Mouse (Mus musculus) neural tube, embryonic 15.5 days (tissue): ENCODE measurements around the gene Shank2. TPM values are rescaled to one million over a fixed set of nuclear protein-coding genes. Genes with fewer than 3 reads are reported as not detected.
A peak's percentile ranks its signal among the peaks of the same experiment; 100 is the strongest.

Experiments used
- ATAC-seq: fragments of 200-750 bp; cut with Nextera tagmentation; 2 replicates; pipeline ENCODE4 v1.8.0; 2017; ENCODE audit warnings: mild to moderate bottlenecking, moderate TSS enrichment, moderate library complexity; ENCODE audit not compliant: low FRiP score
- H3K27ac ChIP-seq: fragments of 300-500 bp; sonication (generic); replicated peaks from 2 replicates; pipeline ENCODE4 v1.5.1; 2015; ENCODE audit warnings: mild to moderate bottlenecking, inconsistent platforms
- H3K27me3 ChIP-seq: fragments of 300-500 bp; sonication (generic); replicated peaks from 2 replicates; pipeline ENCODE4 v1.6.1; 2015; ENCODE audit warnings: inconsistent platforms
- H3K36me3 ChIP-seq: fragments of 300-500 bp; sonication (generic); 2 replicates; pipeline ENCODE4 v1.6.1; 2015; ENCODE audit warnings: inconsistent platforms
- H3K4me1 ChIP-seq: fragments of 300-500 bp; sonication (generic); 2 replicates; pipeline ENCODE4 v1.6.1; 2015; ENCODE audit warnings: inconsistent platforms
- H3K4me2 ChIP-seq: fragments of 300-500 bp; sonication (generic); 2 replicates; pipeline ENCODE4 v1.6.1; 2015; ENCODE audit warnings: inconsistent platforms, mild to moderate bottlenecking, moderate library complexity
- H3K4me3 ChIP-seq: fragments of 300-500 bp; sonication (generic); replicated peaks from 2 replicates; pipeline ENCODE4 v1.5.1; 2015; ENCODE audit warnings: mild to moderate bottlenecking, inconsistent platforms
- H3K9ac ChIP-seq: fragments of 300-500 bp; sonication (generic); replicated peaks from 2 replicates; pipeline ENCODE4 v1.6.1; 2015; ENCODE audit warnings: mild to moderate bottlenecking, inconsistent platforms
- H3K9me3 ChIP-seq: fragments of 300-500 bp; sonication (generic); replicated peaks from 2 replicates; pipeline ENCODE4 v1.6.1; 2016; ENCODE audit warnings: inconsistent platforms
- WGBS: fragments of 180-500 bp; shearing (Covaris S2); methylation state at CpG from one replicate; pipeline ENCODE4 v1.1.7; 2015; ENCODE audit warnings: mixed read lengths; 5-methylcytosine and 5-hydroxymethylcytosine counted together
- polyA plus RNA-seq: library from polyadenylated mRNA; unstranded; fragments of >200 nt; fragmentation: Nextera tagmentation; extraction: Ambion mirVana; gene quantifications from 2 replicates; pipeline ENCODE4 v1.2.1, GENCODE M21; 2015

Gene Shank2
- polyA plus RNA-seq, 1 experiment from 2014 or later, result 9.8 TPM

GRCm38 (mm10) chr7:144414632-144415031 lies 412.9 kb downstream of the Shank2 start:
- H3K4me1 ChIP-seq, result peaks cover 35% of the 10 kb centered on the region
- no peaks in the 10 kb centered on the region for H3K27me3 ChIP-seq
- ATAC-seq, result no peak
- peaks cover 19% of the 10 kb centered on the region for H3K36me3 ChIP-seq
- WGBS, result 85% methylated on average over 5 of the region's 5 CpGs
- no peak overlapping the region for H3K27ac ChIP-seq
- no peak overlapping the region for H3K4me3 ChIP-seq
- H3K9me3 ChIP-seq, result no peaks in the 10 kb centered on the region
- no peak overlapping the region for H3K9ac ChIP-seq
- no peak overlapping the region for H3K4me2 ChIP-seq

GRCm38 (mm10) chr7:144415795-144416194 lies 414.1 kb downstream of the Shank2 start:
- Histone ChIP-seq H3K4me2 (no peak overlapping the region), H3K4me1 (peaks cover 46% of the 10 kb centered on the region), H3K36me3 (peaks cover 7% of the 10 kb centered on the region; the same call in 1 of the 2 replicates), H3K9ac (no peak overlapping the region), H3K27ac (no peak overlapping the region), H3K4me3 (no peak overlapping the region), H3K9me3 (no peaks in the 10 kb centered on the region), H3K27me3 (no peaks in the 10 kb centered on the region)
- no peak for ATAC-seq
- WGBS, result 83% methylated on average over 4 of the region's 4 CpGs

- no peak for ATAC-seq
- Histone ChIP-seq H3K27ac (peak overlapping the region; percentile 81), H3K4me3 (no peak overlapping the region), H3K27me3 (no peaks in the 10 kb centered on the region), H3K4me2 (peak overlapping the region; percentile 36; the same call in 1 of the 2 replicates), H3K9me3 (no peaks in the 10 kb centered on the region), H3K4me1 (peaks cover 38% of the 10 kb centered on the region), H3K36me3 (no peaks in the 10 kb centered on the region; the same call in 1 of the 2 replicates), H3K9ac (no peak overlapping the region)
- WGBS, result 39% methylated on average over 2 of the region's 2 CpGs
Measured at GRCm38 (mm10) chr7:144417234-144417633, 415.5 kb downstream of the Shank2 start.

GRCm38 (mm10) chr7:144417644-144418343 lies 416.1 kb downstream of the Shank2 start:
- ATAC-seq, result peak; percentile 87
- Histone ChIP-seq H3K9ac (no peak overlapping the region; the same call in 1 of the 2 replicates), H3K27me3 (no peaks in the 10 kb centered on the region), H3K27ac (peak overlapping the region; percentile 81), H3K9me3 (no peaks in the 10 kb centered on the region), H3K4me1 (peaks cover 36% of the 10 kb centered on the region), H3K4me2 (peak overlapping the region; percentile 36), H3K36me3 (no peaks in the 10 kb centered on the region; the same call in 1 of the 2 replicates), H3K4me3 (no peak overlapping the region)
- WGBS, result 17% methylated on average over 16 of the region's 16 CpGs

GRCm38 (mm10) chr7:144420552-144420951 lies 418.8 kb downstream of the Shank2 start:
- Histone ChIP-seq H3K27me3 (no peaks in the 10 kb centered on the region), H3K4me2 (no peak overlapping the region), H3K4me1 (peaks cover 40% of the 10 kb centered on the region), H3K27ac (no peak overlapping the region), H3K36me3 (no peaks in the 10 kb centered on the region; the same call in 1 of the 2 replicates), H3K9me3 (no peaks in the 10 kb centered on the region), H3K9ac (no peak overlapping the region), H3K4me3 (no peak overlapping the region)
- no peak for ATAC-seq
- 39% methylated on average over 16 of the region's 16 CpGs for whole genome bisulfite sequencing

GRCm38 (mm10) chr7:144421478-144421877 lies 419.8 kb downstream of the Shank2 start:
- Histone ChIP-seq H3K4me1 (peaks cover 40% of the 10 kb centered on the region), H3K27ac (no peak overlapping the region), H3K36me3 (no peaks in the 10 kb centered on the region; the same call in 1 of the 2 replicates), H3K4me2 (no peak overlapping the region), H3K9ac (no peak overlapping the region), H3K27me3 (no peaks in the 10 kb centered on the region), H3K9me3 (no peaks in the 10 kb centered on the region), H3K4me3 (no peak overlapping the region)
- ATAC-seq, result no peak
- 66% methylated on average over 6 of the region's 6 CpGs for WGBS

GRCm38 (mm10) chr7:144425953-144426352 lies 424.2 kb downstream of the Shank2 start:
- no peak overlapping the region for H3K4me3 ChIP-seq
- 10% methylated on average over 8 of the region's 8 CpGs for WGBS
- ATAC-seq, result peak; percentile 39; the same call in 1 of the 2 replicates
- no peak overlapping the region for H3K9ac ChIP-seq
- peaks cover 8% of the 10 kb centered on the region; the same call in 1 of the 2 replicates for H3K4me1 ChIP-seq
- no peaks in the 10 kb centered on the region; the same call in 1 of the 2 replicates for H3K36me3 ChIP-seq
- H3K27ac ChIP-seq, result no peak overlapping the region
- no peaks in the 10 kb centered on the region for H3K9me3 ChIP-seq
- H3K4me2 ChIP-seq, result no peak overlapping the region
- no peaks in the 10 kb centered on the region for H3K27me3 ChIP-seq

- 88% methylated on average over 3 of the region's 3 CpGs for WGBS
Measured at GRCm38 (mm10) chr7:144426594-144426993, 424.9 kb downstream of the Shank2 start.

GRCm38 (mm10) chr7:144427460-144427859 lies 425.7 kb downstream of the Shank2 start:
- Histone ChIP-seq H3K4me2 (no peak overlapping the region), H3K9ac (no peak overlapping the region), H3K4me3 (no peak overlapping the region), H3K36me3 (no peaks in the 10 kb centered on the region), H3K27me3 (no peaks in the 10 kb centered on the region), H3K4me1 (peaks cover 8% of the 10 kb centered on the region; the same call in 1 of the 2 replicates), H3K9me3 (no peaks in the 10 kb centered on the region), H3K27ac (no peak overlapping the region)
- ATAC-seq, result no peak
- 87% methylated on average over 3 of the region's 3 CpGs for whole genome bisulfite sequencing

More at GRCm38 (mm10) chr7:144426594-144426993, 424.9 kb downstream of the Shank2 start:
- H3K27ac ChIP-seq, result no peak overlapping the region
- H3K4me2 ChIP-seq, result no peak overlapping the region
- H3K4me3 ChIP-seq, result no peak overlapping the region
- no peak for ATAC-seq
- H3K9me3 ChIP-seq, result no peaks in the 10 kb centered on the region
- no peak overlapping the region for H3K9ac ChIP-seq
- no peaks in the 10 kb centered on the region; the same call in 1 of the 2 replicates for H3K36me3 ChIP-seq
- H3K4me1 ChIP-seq, result peaks cover 8% of the 10 kb centered on the region; the same call in 1 of the 2 replicates
- no peaks in the 10 kb centered on the region for H3K27me3 ChIP-seq

GRCm38 (mm10) chr7:144432920-144433319 lies 431.2 kb downstream of the Shank2 start:
- no peaks in the 10 kb centered on the region for H3K27me3 ChIP-seq
- peaks cover 25% of the 10 kb centered on the region for H3K36me3 ChIP-seq
- WGBS, result 73% methylated on average over 2 of the region's 2 CpGs
- H3K4me2 ChIP-seq, result no peak overlapping the region
- H3K4me3 ChIP-seq, result no peak overlapping the region
- no peaks in the 10 kb centered on the region for H3K4me1 ChIP-seq
- H3K9me3 ChIP-seq, result no peaks in the 10 kb centered on the region
- no peak for ATAC-seq
- no peak overlapping the region for H3K27ac ChIP-seq
- H3K9ac ChIP-seq, result no peak overlapping the region

- Histone ChIP-seq H3K9ac (no peak overlapping the region), H3K36me3 (peaks cover 74% of the 10 kb centered on the region), H3K4me2 (no peak overlapping the region), H3K4me1 (no peaks in the 10 kb centered on the region), H3K27ac (no peak overlapping the region), H3K27me3 (no peaks in the 10 kb centered on the region), H3K9me3 (no peaks in the 10 kb centered on the region), H3K4me3 (no peak overlapping the region)
- 98% methylated on average over 7 of the region's 7 CpGs for WGBS
- no peak for ATAC-seq
Measured at GRCm38 (mm10) chr7:144438811-144439210, 437.1 kb downstream of the Shank2 start.

GRCm38 (mm10) chr7:144441466-144441865 lies 439.7 kb downstream of the Shank2 start:
- WGBS, result 94% methylated on average over 11 of the region's 11 CpGs
- H3K4me3 ChIP-seq, result no peak overlapping the region
- no peak overlapping the region for H3K4me2 ChIP-seq
- H3K27me3 ChIP-seq, result no peaks in the 10 kb centered on the region
- H3K27ac ChIP-seq, result no peak overlapping the region
- peaks cover 90% of the 10 kb centered on the region for H3K36me3 ChIP-seq
- no peak overlapping the region for H3K9ac ChIP-seq
- no peak for ATAC-seq
- no peaks in the 10 kb centered on the region for H3K9me3 ChIP-seq
- no peaks in the 10 kb centered on the region for H3K4me1 ChIP-seq
